ENCODE assay signal across 8 mouse cellular contexts in the genomic region with DNA sequence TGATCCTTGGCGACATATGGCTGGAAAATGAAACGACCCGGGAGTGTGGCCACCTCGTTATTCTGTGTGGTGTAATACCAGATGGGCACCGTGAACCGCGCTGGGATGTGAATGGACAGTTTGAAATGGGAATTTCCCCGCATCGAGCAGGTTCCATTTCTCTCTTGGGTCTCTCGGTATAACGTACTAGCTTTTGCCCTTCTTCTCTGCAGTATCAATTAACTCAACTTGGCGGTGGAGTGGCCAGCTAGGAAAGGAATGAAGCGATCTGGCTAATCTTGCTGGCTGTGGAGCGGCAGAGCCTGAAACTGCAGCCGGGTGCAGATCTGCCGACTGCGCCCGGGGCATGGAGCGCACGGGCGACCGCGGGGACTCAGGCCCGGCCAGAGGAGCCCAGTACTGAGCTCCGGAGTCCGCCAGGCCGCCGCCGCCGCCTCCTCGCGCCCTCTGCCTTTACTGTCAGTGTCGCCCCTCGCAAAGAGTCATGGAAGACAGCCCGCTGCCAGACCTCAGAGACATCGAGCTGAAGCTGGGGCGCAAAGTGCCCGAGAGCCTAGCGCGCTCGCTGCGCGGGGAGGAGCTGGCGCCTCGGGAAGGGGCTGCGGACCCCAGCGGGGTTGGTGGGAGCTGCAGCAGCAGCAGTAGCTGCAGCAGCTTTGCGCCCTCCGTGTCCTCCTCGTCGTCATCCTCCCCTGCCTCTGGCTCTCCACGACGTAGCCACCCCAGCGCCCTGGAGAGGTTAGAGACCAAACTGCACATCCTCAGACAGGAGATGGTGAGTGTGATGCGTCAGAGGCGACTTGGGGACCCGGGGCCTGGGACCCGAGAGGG. TPM values are rescaled to one million over a fixed set of nuclear protein-coding genes. Genes with fewer than 3 reads are reported as not detected.
DNase-seq lines count a peak whose midpoint lies in the region; ATAC-seq and TF ChIP-seq lines count a peak whose summit lies in the region.

No protein-coding gene starts in this region.

- peak overlapping the region; percentile 58 for H3K9ac ChIP-seq in embryonic facial prominence, embryonic 15.5 days
- H3K9ac ChIP-seq in heart, embryonic 11.5 days (ENCODE audit: low read depth, low read length), result peak overlapping the region; percentile 73
- H3K9ac ChIP-seq in kidney, embryonic 16.5 days (replicated peaks; ENCODE audit: low read length), result peak overlapping the region; percentile 90
- peak overlapping the region; percentile 59 for H3K9ac ChIP-seq in liver, embryonic 12.5 days

- H3K9me3 ChIP-seq in embryonic facial prominence, embryonic 15.5 days (replicated peaks), result no peaks in the 10 kb centered on the region
- H3K9me3 ChIP-seq in heart, embryonic 11.5 days (replicated peaks; ENCODE audit: control insufficient read depth, low read length), result no peaks in the 10 kb centered on the region
- H3K9me3 ChIP-seq in kidney, embryonic 16.5 days (ENCODE audit: low read length), result no peaks in the 10 kb centered on the region
- no peaks in the 10 kb centered on the region for H3K9me3 ChIP-seq in liver, embryonic 12.5 days (replicated peaks)

- peak overlapping the region; percentile 73 for H3K4me3 ChIP-seq in embryonic facial prominence, embryonic 15.5 days (replicated peaks)
- H3K4me3 ChIP-seq in heart, embryonic 11.5 days (ENCODE audit: low read depth, low read length), result peak overlapping the region; percentile 69
- peak overlapping the region; percentile 84 for H3K4me3 ChIP-seq in kidney, embryonic 16.5 days (ENCODE audit: low read length)
- peak overlapping the region; percentile 57 for H3K4me3 ChIP-seq in liver, embryonic 12.5 days
- peak overlapping the region; percentile 86 for H3K4me3 ChIP-seq in olfactory bulb, adult 2 months (ENCODE audit: insufficient read depth, low read depth, low read length)

- no peaks in the 10 kb centered on the region for H3K36me3 ChIP-seq in embryonic facial prominence, embryonic 15.5 days
- H3K36me3 ChIP-seq in heart, embryonic 11.5 days (ENCODE audit: control insufficient read depth, insufficient read depth, low read length), result no peaks in the 10 kb centered on the region
- H3K36me3 ChIP-seq in kidney, embryonic 16.5 days (ENCODE audit: insufficient read depth, low read length), result no peaks in the 10 kb centered on the region
- H3K36me3 ChIP-seq in liver, embryonic 12.5 days, result no peaks in the 10 kb centered on the region

- peak overlapping the region; percentile 81 for H3K27ac ChIP-seq in embryonic facial prominence, embryonic 15.5 days (replicated peaks)
- no peak overlapping the region; the same call in 1 of the 2 replicates for H3K27ac ChIP-seq in heart, embryonic 11.5 days (ENCODE audit: low read depth, low read length)
- H3K27ac ChIP-seq in kidney, embryonic 16.5 days (ENCODE audit: low read length), result peak overlapping the region; percentile 95
- H3K27ac ChIP-seq in liver, embryonic 12.5 days, result peak overlapping the region; percentile 72
- peak overlapping the region; percentile 92 for H3K27ac ChIP-seq in olfactory bulb, adult 2 months (ENCODE audit: insufficient read depth, low read depth, low read length)

- no peak for TF ChIP-seq CTCF in olfactory bulb, adult 2 months (IDR thresholded peaks at IDR 0.05; ENCODE audit: insufficient read depth, low read depth, low read length)

- no peaks in the 10 kb centered on the region for H3K27me3 ChIP-seq in embryonic facial prominence, embryonic 15.5 days
- H3K27me3 ChIP-seq in heart, embryonic 11.5 days (ENCODE audit: control insufficient read depth, insufficient read depth, low read length), result no peaks in the 10 kb centered on the region
- no peaks in the 10 kb centered on the region for H3K27me3 ChIP-seq in kidney, embryonic 16.5 days (ENCODE audit: insufficient read depth, low read length)
- H3K27me3 ChIP-seq in liver, embryonic 12.5 days (replicated peaks), result peaks cover 18% of the 10 kb centered on the region

- DNase-seq in 3T3-L1 (ENCODE audit: low read depth, low spot score), result peak; percentile 64
- peak; percentile 58 to 61 for DNase-seq in adrenal gland, postnatal 36 days

- no peaks in the 10 kb centered on the region for H3K4me1 ChIP-seq in embryonic facial prominence, embryonic 15.5 days
- H3K4me1 ChIP-seq in heart, embryonic 11.5 days (ENCODE audit: control insufficient read depth, insufficient read depth, low read length), result no peaks in the 10 kb centered on the region
- peaks cover 11% of the 10 kb centered on the region; the same call in 1 of the 2 replicates for H3K4me1 ChIP-seq in kidney, embryonic 16.5 days (ENCODE audit: insufficient read depth, low read length)
- H3K4me1 ChIP-seq in liver, embryonic 12.5 days, result no peaks in the 10 kb centered on the region
- peaks cover 2% of the 10 kb centered on the region; the same call in 1 of the 2 replicates for H3K4me1 ChIP-seq in olfactory bulb, adult 2 months (ENCODE audit: control insufficient read depth, insufficient read depth, low read length)

- TF ChIP-seq POLR2A in olfactory bulb, adult 2 months (IDR thresholded peaks at IDR 0.05; ENCODE audit: insufficient read depth, low read depth, low read length), result 0 out of 2 replicates have a peak, but pooled peaks have one; percentile 9

- under 1% methylated on average over 56 of the region's 58 CpGs for WGBS in embryonic facial prominence, embryonic 15.5 days
- WGBS in heart, embryonic 11.5 days (ENCODE audit: insufficient replicate concordance), result under 1% methylated on average over 49 of the region's 58 CpGs
- WGBS in kidney, embryonic 16.5 days, result under 1% methylated on average over 55 of the region's 58 CpGs
- WGBS in liver, embryonic 12.5 days (ENCODE audit: insufficient replicate concordance), result 2% methylated on average over 56 of the region's 58 CpGs
- under 1% methylated on average over 58 of the region's 58 CpGs for WGBS in olfactory bulb, adult 2 months

- peak; percentile 65 for ATAC-seq in embryonic facial prominence, embryonic 15.5 days (ENCODE audit: insufficient number of reproducible peaks, low FRiP score, low TSS enrichment, low read depth)
- peak; percentile 69 for ATAC-seq in heart, embryonic 11.5 days (replicated peaks; ENCODE audit: insufficient number of reproducible peaks, low FRiP score, low TSS enrichment)
- peak; percentile 76 for ATAC-seq in kidney, embryonic 16.5 days (ENCODE audit: low FRiP score, low TSS enrichment)
- peak; percentile 35 for ATAC-seq in liver, embryonic 12.5 days
- ATAC-seq in megakaryocyte progenitor cell, adult 5-6 weeks (replicated peaks; ENCODE audit: poor library complexity), result no peak

- H3K4me2 ChIP-seq in embryonic facial prominence, embryonic 15.5 days (replicated peaks), result peak overlapping the region; percentile 94
- H3K4me2 ChIP-seq in heart, embryonic 11.5 days, result peak overlapping the region; percentile 96
- H3K4me2 ChIP-seq in kidney, embryonic 16.5 days (replicated peaks; ENCODE audit: low read depth, low read length), result peak overlapping the region; percentile 72
- H3K4me2 ChIP-seq in liver, embryonic 12.5 days, result peak overlapping the region; percentile 67

RNA-seq across cellular contexts. Expression of gene Lurap1l, which starts 0.6 kb away (rescaled TPM):
- 1 to 10 TPM; 7.3 to 7.5 TPM for total RNA-seq in adrenal gland, postnatal 36 days (2021)
- polyA plus RNA-seq in embryonic facial prominence, embryonic 15.5 days (2015; fragmentation: Nextera tagmentation; extraction: Ambion mirVana), result 20.2 and 20.9 TPM in 2 replicates
- polyA plus RNA-seq in heart, embryonic 11.5 days (2014; fragmentation: Nextera tagmentation; extraction: Ambion mirVana), result 1.7 and 2.5 TPM in 2 replicates
- polyA plus RNA-seq in kidney, embryonic 16.5 days (2015; fragmentation: Nextera tagmentation; extraction: Ambion mirVana), result 13.1 and 15.5 TPM in 2 replicates
- polyA plus RNA-seq in liver, embryonic 12.5 days (2016; fragmentation: Nextera tagmentation; extraction: Ambion mirVana), result 3.5 and 3.7 TPM in 2 replicates
- polyA plus RNA-seq in olfactory bulb, adult 2 months (2012; ENCODE audit: insufficient read depth, insufficient read length, low replicate concordance, missing spikeins), result not detected in 2 replicates
- total RNA-seq in megakaryocyte progenitor cell, adult 5-6 weeks (2015), result not detected in 2 replicates
- total RNA-seq in megakaryocyte progenitor cell, adult 5-6 weeks (2017), result not detected in 2 replicates
